Mouse (Mus musculus) hindbrain, postnatal 0 days (tissue): ENCODE measurements around the gene Wapl. TPM values are rescaled to one million over a fixed set of nuclear protein-coding genes. Genes with fewer than 3 reads are reported as not detected.

Experiments used
- ATAC-seq: fragments of 200-750 bp; cut with Nextera tagmentation; 2 replicates; pipeline ENCODE4 v1.8.0; 2017; ENCODE audit warnings: mild to moderate bottlenecking, moderate TSS enrichment, moderate library complexity
- DNase-seq: peaks from one replicate; pipeline ENCODE4 v3.0.0-alpha.2; 2015; ENCODE audit warnings: low spot score
- H3K27ac ChIP-seq: fragments of 300-500 bp; sonication (generic); 2 replicates; pipeline ENCODE4 v1.5.1; 2014; ENCODE audit warnings: mild to moderate bottlenecking
- H3K27me3 ChIP-seq: fragments of 300-500 bp; sonication (generic); 2 replicates; pipeline ENCODE4 v1.6.1; 2014; ENCODE audit warnings: low read length, mixed read lengths; ENCODE audit not compliant: insufficient read depth
- H3K36me3 ChIP-seq: fragments of 300-500 bp; sonication (generic); 2 replicates; pipeline ENCODE4 v1.6.1; 2014; ENCODE audit warnings: low read length, mixed read lengths; ENCODE audit not compliant: insufficient read depth
- H3K4me1 ChIP-seq: fragments of 300-500 bp; sonication (generic); 2 replicates; pipeline ENCODE4 v1.6.1; 2014; ENCODE audit warnings: antibody characterized with exemption, low read length, mixed read lengths; ENCODE audit not compliant: insufficient read depth
- H3K4me2 ChIP-seq: fragments of 300-500 bp; sonication (generic); 2 replicates; pipeline ENCODE4 v1.6.1; 2014; ENCODE audit warnings: low read depth, mild to moderate bottlenecking, low read length, moderate library complexity, mixed read lengths
- H3K4me3 ChIP-seq: fragments of 300-500 bp; sonication (generic); 2 replicates; pipeline ENCODE4 v1.5.1; 2014; ENCODE audit warnings: low read length
- H3K9ac ChIP-seq: fragments of 300-500 bp; sonication (generic); replicated peaks from 2 replicates; pipeline ENCODE4 v1.6.1; 2014; ENCODE audit warnings: mild to moderate bottlenecking, low read length, moderate library complexity, mixed read lengths
- H3K9me3 ChIP-seq: fragments of 300-500 bp; sonication (generic); 2 replicates; pipeline ENCODE4 v1.6.1; 2016; ENCODE audit warnings: low read length, mixed read lengths
- CTCF ChIP-seq: IDR thresholded peaks from 2 replicates; pipeline ENCODE4 v1.5.1; 2016; ENCODE audit warnings: antibody characterized with exemption, control low read depth, low read depth
- WGBS: fragments of 180-500 bp; shearing (Covaris S2); extraction: QIAGEN DNeasy Blood & Tissue Kit; methylation state at CpG from one replicate; pipeline ENCODE4 v1.1.7; 2014; 5-methylcytosine and 5-hydroxymethylcytosine counted together
- polyA plus RNA-seq: library from polyadenylated mRNA; unstranded; fragments of >200 nt; fragmentation: Nextera tagmentation; extraction: Ambion mirVana; gene quantifications from 2 replicates; pipeline ENCODE4 v1.2.1, GENCODE M21; 2015
- total RNA-seq: library from RNA; depleted of rRNA; stranded (reverse); fragments of >200 nt; gene quantifications from 2 replicates; pipeline ENCODE4 v1.2.3, GENCODE M21; 2014

Wapl gene
- total and polyA plus RNA-seq, 2 experiments from 2014 or later, result 11.9 to 16.8 TPM

- 83% methylated on average over 1 of the region's 1 CpGs for WGBS
Observed at GRCm38 (mm10) chr14:34663381-34663780, 10.3 kb upstream of the Wapl start.

GRCm38 (mm10) chr14:34669082-34669481, 4.6 kb upstream of the Wapl start:
- Histone ChIP-seq H3K4me1 (no peaks in the 10 kb centered on the region), H3K9me3 (no peaks in the 10 kb centered on the region), H3K9ac (no peak overlapping the region), H3K4me3 (no peak overlapping the region), H3K36me3 (no peaks in the 10 kb centered on the region), H3K27me3 (no peaks in the 10 kb centered on the region), H3K27ac (no peak overlapping the region), H3K4me2 (no peak overlapping the region)
- no peak for ATAC-seq
- WGBS, result 62% methylated on average over 3 of the region's 3 CpGs
- no peak for DNase-seq
- TF ChIP-seq CTCF, result no peak

More at GRCm38 (mm10) chr14:34663381-34663780, 10.3 kb upstream of the Wapl start:
- no peaks in the 10 kb centered on the region for H3K27me3 ChIP-seq
- no peak for DNase-seq
- H3K36me3 ChIP-seq, result no peaks in the 10 kb centered on the region
- no peaks in the 10 kb centered on the region for H3K9me3 ChIP-seq
- no peak overlapping the region for H3K4me3 ChIP-seq
- no peaks in the 10 kb centered on the region for H3K4me1 ChIP-seq
- no peak for TF ChIP-seq CTCF
- no peak for ATAC-seq
- no peak overlapping the region for H3K4me2 ChIP-seq
- no peak overlapping the region for H3K27ac ChIP-seq
- H3K9ac ChIP-seq, result no peak overlapping the region

DNA sequence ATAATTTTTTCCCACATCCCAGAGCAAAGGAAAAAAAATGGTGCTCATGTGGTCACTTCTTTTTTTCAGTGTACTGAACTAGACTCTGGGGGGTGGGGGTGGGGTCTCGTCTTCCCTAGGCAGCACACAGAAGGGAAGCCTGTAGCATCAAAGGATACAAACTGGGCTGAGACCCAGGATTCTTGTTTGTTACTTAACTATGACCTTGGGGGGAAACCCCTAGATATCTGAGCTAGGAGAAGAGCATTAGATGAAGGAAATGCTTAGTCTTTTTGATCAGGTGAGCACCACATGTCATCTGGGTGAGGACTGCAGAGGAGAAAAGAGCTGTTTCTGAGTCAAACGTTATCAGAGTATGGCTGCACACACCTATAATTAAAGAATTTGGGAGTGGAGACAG, 3.5 kb upstream of the Wapl start:
- Histone ChIP-seq H3K4me1 (no peaks in the 10 kb centered on the region; the same call in 1 of the 2 replicates), H3K4me3 (no peak overlapping the region), H3K27me3 (no peaks in the 10 kb centered on the region), H3K27ac (no peak overlapping the region), H3K4me2 (no peak overlapping the region), H3K36me3 (no peaks in the 10 kb centered on the region), H3K9me3 (no peaks in the 10 kb centered on the region), H3K9ac (no peak overlapping the region)
- ATAC-seq, result no peak
- TF ChIP-seq CTCF, result no peak
- DNase-seq, result no peak
- 49% methylated on average over 2 of the region's 2 CpGs for WGBS

DNA sequence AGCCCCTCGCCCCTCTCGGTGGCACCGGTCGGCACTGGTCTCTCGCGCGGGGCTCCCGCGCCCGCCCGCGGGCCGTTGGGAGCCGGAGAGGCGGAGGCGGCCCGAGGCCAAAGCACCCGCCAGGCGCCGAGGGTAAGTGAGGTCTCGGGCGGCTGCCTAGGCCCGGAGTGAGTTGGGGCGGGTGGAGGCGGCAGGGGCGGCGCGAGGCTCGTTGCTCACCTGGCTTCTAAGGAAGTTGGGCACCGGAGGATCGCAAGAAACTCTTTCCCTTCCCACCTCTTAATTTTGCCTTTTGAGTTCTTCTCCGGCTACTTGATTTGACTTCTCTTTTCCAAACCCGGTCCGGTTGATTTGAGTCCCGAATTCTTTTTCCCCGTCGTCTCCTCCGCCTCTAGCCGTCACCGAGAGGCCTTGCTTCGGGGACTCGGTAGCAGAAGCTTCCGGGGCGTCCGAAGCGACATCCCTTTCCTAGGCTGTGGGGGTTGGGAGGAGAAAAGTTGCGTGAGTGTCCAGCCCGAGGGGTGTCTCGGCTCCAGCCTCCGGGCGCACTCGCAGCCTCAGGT, 582 bp downstream of the Wapl start:
- no peaks in the 10 kb centered on the region; the same call in 1 of the 2 replicates for H3K4me1 ChIP-seq
- H3K4me2 ChIP-seq, result peak overlapping the region; percentile 92
- peak overlapping the region; percentile 82 for H3K27ac ChIP-seq
- peak overlapping the region; percentile 96 for H3K4me3 ChIP-seq
- 2% methylated on average over 52 of the region's 52 CpGs for WGBS
- H3K27me3 ChIP-seq, result no peaks in the 10 kb centered on the region
- H3K9me3 ChIP-seq, result no peaks in the 10 kb centered on the region
- no peak for TF ChIP-seq CTCF
- DNase-seq (peak; percentile 41), ATAC-seq (no peak)
- peak overlapping the region; percentile 81 for H3K9ac ChIP-seq
- H3K36me3 ChIP-seq, result no peaks in the 10 kb centered on the region; the same call in 1 of the 2 replicates

DNA sequence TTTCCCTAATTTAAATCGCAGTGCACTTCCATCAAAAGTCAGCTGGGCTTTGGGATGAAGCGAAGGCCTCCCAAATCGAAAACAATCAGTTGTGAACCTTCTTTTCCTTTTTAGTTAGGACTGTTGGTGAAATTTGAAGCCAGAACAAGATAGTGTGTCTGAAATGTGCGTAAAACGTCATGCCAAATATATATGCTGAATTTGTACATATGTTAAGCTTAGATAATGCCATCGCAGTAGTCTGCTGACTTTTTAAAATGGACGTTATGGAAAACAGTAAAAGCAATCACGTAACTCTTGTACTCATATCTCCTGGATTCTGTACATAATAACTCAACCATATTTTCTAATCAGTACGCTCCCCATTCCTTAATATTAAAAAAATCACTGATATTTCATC, 1.2 kb downstream of the Wapl start:
- Histone ChIP-seq H3K27me3 (no peaks in the 10 kb centered on the region), H3K4me1 (no peaks in the 10 kb centered on the region; the same call in 1 of the 2 replicates), H3K4me2 (peak overlapping the region; percentile 92), H3K9ac (peak overlapping the region; percentile 81), H3K9me3 (no peaks in the 10 kb centered on the region), H3K36me3 (no peaks in the 10 kb centered on the region; the same call in 1 of the 2 replicates), H3K27ac (peak overlapping the region; percentile 82; the same call in 1 of the 2 replicates), H3K4me3 (peak overlapping the region; percentile 96)
- ATAC-seq (no peak), DNase-seq (no peak)
- WGBS, result 30% methylated on average over 9 of the region's 9 CpGs
- no peak for TF ChIP-seq CTCF

DNA sequence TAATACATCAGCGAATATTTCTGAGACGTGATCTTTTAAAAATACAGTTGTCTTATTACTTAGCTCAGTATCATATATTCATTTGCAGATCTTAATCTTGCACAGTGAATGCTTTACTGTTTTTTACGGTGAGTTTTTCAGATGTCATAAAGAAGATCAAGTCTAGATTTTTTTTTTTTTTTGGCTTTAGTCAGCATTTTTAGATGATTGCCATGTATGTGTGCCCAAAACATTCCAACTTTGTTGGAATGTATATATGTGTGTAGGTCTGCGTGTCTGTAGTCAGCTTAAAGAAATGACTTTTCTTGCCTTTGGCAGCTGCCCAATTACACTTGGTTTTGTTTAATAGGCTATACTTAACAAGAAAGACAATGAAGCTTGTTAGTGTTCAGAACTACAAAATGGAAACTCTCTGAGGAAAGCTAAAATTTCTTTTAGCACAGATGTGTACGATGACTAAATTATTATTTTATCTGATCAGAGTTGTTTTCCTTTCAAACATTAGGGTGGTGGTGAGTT, 1.7 kb downstream of the Wapl start:
- no peak for ATAC-seq
- H3K27ac ChIP-seq, result no peak overlapping the region

GRCm38 (mm10) chr14:34680815-34681214, 7.1 kb downstream of the Wapl start:
- no peaks in the 10 kb centered on the region for H3K4me1 ChIP-seq
- no peaks in the 10 kb centered on the region; the same call in 1 of the 2 replicates for H3K36me3 ChIP-seq
- WGBS, result 74% methylated on average over 2 of the region's 2 CpGs
- H3K27ac ChIP-seq, result no peak overlapping the region
- H3K4me2 ChIP-seq, result no peak overlapping the region
- ATAC-seq (no peak), DNase-seq (no peak)
- no peaks in the 10 kb centered on the region for H3K9me3 ChIP-seq
- no peak for TF ChIP-seq CTCF
- H3K27me3 ChIP-seq, result no peaks in the 10 kb centered on the region
- H3K4me3 ChIP-seq, result no peak overlapping the region
- H3K9ac ChIP-seq, result no peak overlapping the region

More for the DNA sequence above, 1.7 kb downstream of the Wapl start:
- Histone ChIP-seq H3K9me3 (no peaks in the 10 kb centered on the region), H3K4me3 (peak overlapping the region; percentile 96; the same call in 1 of the 2 replicates), H3K9ac (no peak overlapping the region), H3K4me1 (no peaks in the 10 kb centered on the region; the same call in 1 of the 2 replicates), H3K27me3 (no peaks in the 10 kb centered on the region), H3K4me2 (peak overlapping the region; percentile 92), H3K36me3 (no peaks in the 10 kb centered on the region; the same call in 1 of the 2 replicates)
- DNase-seq, result no peak
- no peak for TF ChIP-seq CTCF
- 69% methylated on average over 5 of the region's 5 CpGs for WGBS
